8 mouse cellular contexts compared by ENCODE assay signal in genomic region chr17:50814089-50814488, GRCm38 (mm10).
DNase-seq lines count a peak whose midpoint lies in the region; ATAC-seq lines count a peak whose summit lies in the region.

No protein-coding gene starts in this region.

- H3K9me3 ChIP-seq in heart, embryonic 11.5 days (replicated peaks; ENCODE audit: control insufficient read depth, low read length): no peaks in the 10 kb centered on the region
- H3K9me3 ChIP-seq in neural tube, embryonic 15.5 days (replicated peaks): no peaks in the 10 kb centered on the region

- H3K4me2 ChIP-seq in heart, embryonic 11.5 days: no peak overlapping the region
- H3K4me2 ChIP-seq in neural tube, embryonic 15.5 days: no peak overlapping the region

- no peak for ATAC-seq in heart, embryonic 11.5 days (replicated peaks; ENCODE audit: insufficient number of reproducible peaks, low FRiP score, low TSS enrichment)
- ATAC-seq in megakaryocyte progenitor cell, adult 5-6 weeks (replicated peaks; ENCODE audit: poor library complexity): peak; percentile 52; the same call in 1 of the 2 replicates
- ATAC-seq in neural tube, embryonic 15.5 days (ENCODE audit: low FRiP score): no peak

- no peak overlapping the region for H3K9ac ChIP-seq in heart, embryonic 11.5 days (ENCODE audit: low read depth, low read length)
- no peak overlapping the region for H3K9ac ChIP-seq in neural tube, embryonic 15.5 days (replicated peaks)

- H3K27me3 ChIP-seq in heart, embryonic 11.5 days (ENCODE audit: control insufficient read depth, insufficient read depth, low read length): no peaks in the 10 kb centered on the region
- H3K27me3 ChIP-seq in neural tube, embryonic 15.5 days (replicated peaks): no peaks in the 10 kb centered on the region

- DNase-seq in heart, postnatal 10 days: peak; percentile 10 to 36
- peak; percentile 10 for DNase-seq in lung, postnatal 10 days
- no peak for DNase-seq in lung, postnatal 4 days
- DNase-seq in MEL-GATA-1-ER (ENCODE audit: extremely low read depth, low read depth): peak; percentile 16
- DNase-seq in heart, postnatal 25 days (ENCODE audit: low spot score): no peak

- intact Hi-C loops in heart, postnatal 10 days (cut with DNase I): loop anchor here (2.0 to 10.0 kb wide), 4 partner anchors 159 to 1651 kb away; no protein-coding TSS in a partner anchor
- intact Hi-C loops in heart, postnatal 25 days (cut with DNase I): loop anchor here (5.0 kb wide), 2 partner anchors 158 to 473 kb away; no protein-coding TSS in a partner anchor

- no peaks in the 10 kb centered on the region for H3K4me1 ChIP-seq in heart, embryonic 11.5 days (ENCODE audit: control insufficient read depth, insufficient read depth, low read length)
- no peaks in the 10 kb centered on the region for H3K4me1 ChIP-seq in neural tube, embryonic 15.5 days

- no peaks in the 10 kb centered on the region for H3K36me3 ChIP-seq in heart, embryonic 11.5 days (ENCODE audit: control insufficient read depth, insufficient read depth, low read length)
- H3K36me3 ChIP-seq in neural tube, embryonic 15.5 days: no peaks in the 10 kb centered on the region

- H3K27ac ChIP-seq in heart, embryonic 11.5 days (ENCODE audit: low read depth, low read length): no peak overlapping the region
- no peak overlapping the region for H3K27ac ChIP-seq in neural tube, embryonic 15.5 days (replicated peaks)

- no peak overlapping the region for H3K4me3 ChIP-seq in heart, embryonic 11.5 days (ENCODE audit: low read depth, low read length)
- no peak overlapping the region for H3K4me3 ChIP-seq in neural tube, embryonic 15.5 days (replicated peaks)

- WGBS in heart, embryonic 11.5 days (ENCODE audit: insufficient replicate concordance): 57% methylated on average over 1 of the region's 1 CpGs
- WGBS in neural tube, embryonic 15.5 days: 57% methylated on average over 1 of the region's 1 CpGs

Comparison
In these comparisons a context has a peak if more than half of its experiments do, and no peak if none do; other contexts are left out.
1. DNase-seq: peak in heart, postnatal 10 days (2 of 2), lung, postnatal 10 days (single experiment) and MEL-GATA-1-ER (single experiment); none in lung, postnatal 4 days (0 of 2) and heart, postnatal 25 days (single experiment).